Mouse (Mus musculus): Measurements from ENCODE around the gene Clk3. TPM values are rescaled to one million over a fixed set of nuclear protein-coding genes. Genes with fewer than 3 reads are reported as not detected.
A peak's percentile ranks its signal among the peaks of the same experiment; 100 is the strongest.
"Not testable (repeated sequence)": the region's sequence is repeated elsewhere in the genome, so short reads cannot be mapped to it uniquely, and the experiment has no call there.

Clk3 gene
- total RNA-seq, 1 experiment from 2014 or later, result 117 TPM

GRCm38 (mm10) chr9:57744462-57745091 is 21.1 kb downstream of the Clk3 start:
- peak; percentile 71; the same call in 1 of the 2 replicates for ATAC-seq (ENCODE audit: extremely low read depth, insufficient number of reproducible peaks, low FRiP score, poor library complexity, severe bottlenecking)

- no peak for ATAC-seq (ENCODE audit: extremely low read depth, insufficient number of reproducible peaks, low FRiP score, poor library complexity, severe bottlenecking)
Measured at GRCm38 (mm10) chr9:57739863-57740262, 25.8 kb downstream of the Clk3 start.

GRCm38 (mm10) chr9:57733606-57734005 is 32.1 kb downstream of the Clk3 start:
- ATAC-seq (ENCODE audit: extremely low read depth, insufficient number of reproducible peaks, low FRiP score, poor library complexity, severe bottlenecking), result no peak

GRCm38 (mm10) chr9:57728312-57728711 is 37.3 kb downstream of the Clk3 start:
- no peak for ATAC-seq (ENCODE audit: extremely low read depth, insufficient number of reproducible peaks, low FRiP score, poor library complexity, severe bottlenecking)

GRCm38 (mm10) chr9:57724701-57725100 is 41.0 kb downstream of the Clk3 start:
- ATAC-seq (ENCODE audit: extremely low read depth, insufficient number of reproducible peaks, low FRiP score, poor library complexity, severe bottlenecking), result no peak

- ATAC-seq (ENCODE audit: extremely low read depth, insufficient number of reproducible peaks, low FRiP score, poor library complexity, severe bottlenecking), result no peak
Measured at GRCm38 (mm10) chr9:57723796-57724195, 41.9 kb downstream of the Clk3 start.

GRCm38 (mm10) chr9:57723315-57723715 is 42.3 kb downstream of the Clk3 start:
- peak; percentile 51; the same call in 1 of the 2 replicates for ATAC-seq (ENCODE audit: extremely low read depth, insufficient number of reproducible peaks, low FRiP score, poor library complexity, severe bottlenecking)

GRCm38 (mm10) chr9:57722371-57722770 is 43.3 kb downstream of the Clk3 start:
- no peak for ATAC-seq (ENCODE audit: extremely low read depth, insufficient number of reproducible peaks, low FRiP score, poor library complexity, severe bottlenecking)

- ATAC-seq (ENCODE audit: extremely low read depth, insufficient number of reproducible peaks, low FRiP score, poor library complexity, severe bottlenecking), result no peak
Measured at GRCm38 (mm10) chr9:57720736-57721135, 44.9 kb downstream of the Clk3 start.

GRCm38 (mm10) chr9:57718408-57718807 is 47.3 kb downstream of the Clk3 start:
- no peak for ATAC-seq (ENCODE audit: extremely low read depth, insufficient number of reproducible peaks, low FRiP score, poor library complexity, severe bottlenecking)

- ATAC-seq (ENCODE audit: extremely low read depth, insufficient number of reproducible peaks, low FRiP score, poor library complexity, severe bottlenecking), result no peak
Measured at GRCm38 (mm10) chr9:57712194-57712593, 53.5 kb downstream of the Clk3 start.

GRCm38 (mm10) chr9:57710214-57710613 is 55.4 kb downstream of the Clk3 start:
- ATAC-seq (ENCODE audit: extremely low read depth, insufficient number of reproducible peaks, low FRiP score, poor library complexity, severe bottlenecking), result not testable (repeated sequence)

- ATAC-seq (ENCODE audit: extremely low read depth, insufficient number of reproducible peaks, low FRiP score, poor library complexity, severe bottlenecking), result no peak
Measured at GRCm38 (mm10) chr9:57708720-57709274, 56.9 kb downstream of the Clk3 start.

GRCm38 (mm10) chr9:57708068-57708719 is 57.5 kb downstream of the Clk3 start, which contains the start of gene Edc3:
Edc3 (plus strand) TSS chr9:57708540.
- peak; percentile 92 for ATAC-seq (ENCODE audit: extremely low read depth, insufficient number of reproducible peaks, low FRiP score, poor library complexity, severe bottlenecking)

GRCm38 (mm10) chr9:57706496-57706895 is 59.2 kb downstream of the Clk3 start:
- ATAC-seq (ENCODE audit: extremely low read depth, insufficient number of reproducible peaks, low FRiP score, poor library complexity, severe bottlenecking), result no peak

Other genes with a start within 250 kb of the Clk3 start
- gene Cox5a, start 244.6 kb downstream of the Clk3 start, total RNA-seq (2017), result 31.7 and 34.9 TPM in 2 replicates
- gene Fam219b, start 228.3 kb downstream of the Clk3 start, total RNA-seq (2017), result 13.8 and 15.0 TPM in 2 replicates
- 8.1 and 11.9 TPM in 2 replicates for gene Mpi, start 213.1 kb downstream of the Clk3 start, total RNA-seq (2017)
- gene Scamp2, start 204.9 kb downstream of the Clk3 start, total RNA-seq (2017), result 28.9 and 34.9 TPM in 2 replicates
- 34.4 and 39.3 TPM in 2 replicates for gene Ulk3, start 176.4 kb downstream of the Clk3 start, total RNA-seq (2017)
- gene Cplx3, start 159.6 kb downstream of the Clk3 start, total RNA-seq (2017), result not detected in 2 replicates
- 0.93 and 2.0 TPM in 2 replicates for gene Lman1l, start 145.1 kb downstream of the Clk3 start, total RNA-seq (2017)
- gene Csk, start 112.2 kb downstream of the Clk3 start, total RNA-seq (2017), result 499 and 556 TPM in 2 replicates
- gene Cyp1a2, start 82.2 kb downstream of the Clk3 start, total RNA-seq (2017), result not detected in 2 replicates
- gene Cyp1a1, start 77.9 kb downstream of the Clk3 start, total RNA-seq (2017), result not detected in 2 replicates
- 4.5 and 5.8 TPM in 2 replicates for gene Edc3, start 57.3 kb downstream of the Clk3 start, total RNA-seq (2017)
- gene Arid3b, start 70.9 kb upstream of the Clk3 start, total RNA-seq (2017), result 47.4 and 51.3 TPM in 2 replicates
- gene Ubl7, start 145.1 kb upstream of the Clk3 start, total RNA-seq (2017), result 42.5 and 51.2 TPM in 2 replicates
- gene Sema7a, start 174.3 kb upstream of the Clk3 start, total RNA-seq (2017), result 7.0 and 7.4 TPM in 2 replicates
- gene Cyp11a1, start 240.6 kb upstream of the Clk3 start, total RNA-seq (2017), result 2.6 and 2.7 TPM in 2 replicates